Mouse (Mus musculus): ENCODE measurements around the gene Plekhd1. TPM values are rescaled to one million over a fixed set of nuclear protein-coding genes. Genes with fewer than 3 reads are reported as not detected.

The Plekhd1 gene
- not detected for polyA plus RNA-seq (2017; shearing (Covaris generic))

DNA sequence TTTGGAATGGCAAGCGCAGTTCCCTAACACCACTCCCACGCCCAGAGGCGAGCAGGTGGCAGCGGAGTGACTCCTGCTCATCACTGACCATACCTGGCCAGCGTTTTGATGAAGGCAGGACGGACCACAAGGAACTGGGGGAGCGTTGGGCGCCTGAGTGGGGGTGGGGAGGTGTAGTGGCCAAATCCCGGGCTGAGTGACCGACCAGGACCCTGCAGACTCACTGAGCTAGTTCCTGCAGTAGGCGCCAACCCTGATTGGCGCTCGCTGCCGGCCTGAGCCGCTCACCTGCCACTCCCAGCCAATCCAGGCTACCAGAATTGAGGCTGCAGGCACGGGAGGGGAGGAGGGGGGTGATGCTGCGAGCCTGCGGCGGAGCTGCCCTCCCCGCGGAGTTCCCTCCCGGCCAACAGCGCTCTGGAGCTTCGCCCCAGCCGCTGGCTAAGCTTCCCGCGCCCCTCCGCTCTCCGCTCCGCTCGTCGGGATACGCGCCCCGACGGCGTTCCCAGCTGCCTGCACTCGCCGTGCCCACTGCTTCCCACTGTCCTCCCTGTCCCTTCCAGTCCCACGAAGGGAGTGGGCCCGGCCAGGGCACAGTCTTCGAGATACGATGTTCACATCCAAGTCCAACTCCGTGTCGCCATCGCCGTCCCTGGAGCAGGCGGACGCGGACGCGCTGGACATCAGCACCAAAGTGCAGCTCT lies at the start of gene Plekhd1:
TSS of gene Plekhd1 (plus strand) at position 323 of the 704 bp plus-strand sequence.

DNA sequence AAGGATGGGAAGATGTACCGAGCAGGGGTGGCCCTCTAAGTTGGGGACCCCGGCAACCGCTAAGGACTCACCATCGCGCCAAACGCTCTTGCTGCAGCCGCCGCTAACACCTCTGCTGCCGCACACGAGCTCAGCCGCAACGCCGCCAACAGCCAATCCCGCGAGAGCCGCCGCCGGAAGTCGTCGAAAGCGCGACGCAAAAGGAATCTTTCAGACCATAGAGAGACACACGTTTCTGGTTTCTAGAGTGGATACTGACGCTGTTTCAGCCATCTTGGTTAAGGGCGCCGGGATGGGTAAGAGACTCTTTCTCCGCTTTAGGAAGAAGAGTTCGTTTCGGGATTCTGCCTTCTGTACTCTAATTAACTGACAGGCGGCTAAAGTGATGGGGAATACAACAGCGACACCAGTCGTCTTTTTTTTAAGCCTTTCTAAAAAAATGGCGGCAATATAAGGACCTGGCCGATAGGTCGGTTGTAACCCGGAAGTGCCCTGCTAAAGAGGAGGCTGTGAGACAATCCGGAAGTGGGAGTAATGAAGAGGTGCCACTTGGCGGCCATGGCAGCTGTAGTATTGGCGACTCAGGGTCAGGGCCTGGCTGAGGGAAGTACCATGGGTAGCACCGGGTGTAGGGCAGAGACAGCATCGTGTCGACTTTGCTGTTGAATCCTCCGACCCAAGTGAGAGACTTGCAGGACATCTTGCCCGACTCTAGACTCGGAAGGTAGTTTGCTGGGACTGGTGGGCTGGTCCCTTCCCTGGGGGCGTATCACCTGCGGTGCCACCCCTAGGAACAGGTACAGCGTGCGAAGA lies 48.5 kb upstream of the Plekhd1 start, which contains the start of the genes Slc39a9 and Erh:
TSS of gene Slc39a9 (plus strand) at position 191 of the 813 bp plus-strand sequence.
TSS of gene Erh (minus strand) at position 649 of the 813 bp plus-strand sequence.

DNA sequence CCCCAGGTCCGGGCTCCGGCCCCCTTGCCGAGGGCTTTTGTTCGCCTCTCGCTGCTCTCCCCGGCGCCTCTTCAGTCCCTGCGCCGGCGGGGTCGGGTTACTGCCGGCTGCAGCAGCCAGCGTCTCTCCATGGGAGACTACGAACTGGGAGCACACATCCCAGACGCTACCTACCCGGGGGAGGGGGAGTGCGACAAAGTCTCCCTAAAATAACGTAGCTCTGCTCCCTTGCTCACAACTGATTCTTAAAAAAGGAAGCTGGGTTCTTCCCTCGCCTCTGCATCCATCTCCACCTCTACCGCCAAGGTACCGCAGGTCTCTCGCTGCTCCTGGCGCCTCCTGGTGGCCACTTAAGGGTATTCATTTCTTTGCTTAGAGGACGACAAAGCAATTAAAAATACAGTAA lies 68.0 kb downstream of the Plekhd1 start, which contains the start of gene Ccdc177:
TSS of gene Ccdc177 (minus strand) at position 292 of the 406 bp plus-strand sequence.

Other genes with a start within 250 kb of the Plekhd1 start
- gene Exd2, start 229.5 kb upstream of the Plekhd1 start, polyA plus RNA-seq (2017; shearing (Covaris generic)), result 48.1 TPM
- 0.55 TPM for gene Galnt16, start 174.3 kb upstream of the Plekhd1 start, polyA plus RNA-seq (2017; shearing (Covaris generic))
- gene Slc39a9, start 48.7 kb upstream of the Plekhd1 start, polyA plus RNA-seq (2017; shearing (Covaris generic)), result 19.2 TPM
- 51.7 TPM for gene Erh, start 48.2 kb upstream of the Plekhd1 start, polyA plus RNA-seq (2017; shearing (Covaris generic))
- gene Ccdc177, start 68.1 kb downstream of the Plekhd1 start, polyA plus RNA-seq (2017; shearing (Covaris generic)), result not detected
- 157 TPM for gene Susd6, start 97.9 kb downstream of the Plekhd1 start, polyA plus RNA-seq (2017; shearing (Covaris generic))

All from naive thymus-derived CD4-positive, alpha-beta T cell, adult 5 months (primary cell).